Mouse (Mus musculus) liver, embryonic 13.5 days (tissue): ENCODE data around the gene Arl5c. TPM values are rescaled to one million over a fixed set of nuclear protein-coding genes. Genes with fewer than 3 reads are reported as not detected.

Source experiments
- ATAC-seq: fragments of 200-750 bp; cut with Nextera tagmentation; 2 replicates; pipeline ENCODE4 v1.8.0; 2017; ENCODE audit warnings: low read depth, mild to moderate bottlenecking, moderate number of reproducible peaks, moderate library complexity
- DNase-seq: peaks from one replicate; pipeline ENCODE4 v3.0.0; 2022
- H3K27ac ChIP-seq: fragments of 300-500 bp; sonication (generic); 2 replicates; pipeline ENCODE4 v1.5.1; 2015; ENCODE audit warnings: moderate library complexity, mild to moderate bottlenecking, inconsistent platforms
- H3K27me3 ChIP-seq: fragments of 300-500 bp; sonication (generic); 2 replicates; pipeline ENCODE4 v1.6.1; 2015; ENCODE audit warnings: mild to moderate bottlenecking, inconsistent platforms
- H3K36me3 ChIP-seq: fragments of 300-500 bp; sonication (generic); 2 replicates; pipeline ENCODE4 v1.6.1; 2015; ENCODE audit warnings: mild to moderate bottlenecking, inconsistent platforms
- H3K4me1 ChIP-seq: fragments of 300-500 bp; sonication (generic); replicated peaks from 2 replicates; pipeline ENCODE4 v1.6.1; 2015; ENCODE audit warnings: inconsistent platforms
- H3K4me2 ChIP-seq: fragments of 300-500 bp; sonication (generic); 2 replicates; pipeline ENCODE4 v1.6.1; 2015; ENCODE audit warnings: inconsistent platforms, mild to moderate bottlenecking, moderate library complexity
- H3K4me3 ChIP-seq: fragments of 300-500 bp; sonication (generic); replicated peaks from 2 replicates; pipeline ENCODE4 v1.5.1; 2015; ENCODE audit warnings: mild to moderate bottlenecking, inconsistent platforms
- H3K9ac ChIP-seq: fragments of 300-500 bp; sonication (generic); 2 replicates; pipeline ENCODE4 v1.6.1; 2015; ENCODE audit warnings: mild to moderate bottlenecking, inconsistent platforms
- H3K9me3 ChIP-seq: fragments of 300-500 bp; sonication (generic); replicated peaks from 2 replicates; pipeline ENCODE4 v1.6.1; 2016; ENCODE audit warnings: inconsistent platforms
- WGBS: fragments of 180-500 bp; shearing (Covaris S2); methylation state at CpG from one replicate; pipeline ENCODE4 v1.1.7; 2015; ENCODE audit not compliant: insufficient replicate concordance; 5-methylcytosine and 5-hydroxymethylcytosine counted together
- polyA plus RNA-seq: library from polyadenylated mRNA; unstranded; fragments of >200 nt; fragmentation: Nextera tagmentation; extraction: Ambion mirVana; gene quantifications from 2 replicates; pipeline ENCODE4 v1.2.1, GENCODE M21; 2015

The Arl5c gene
- polyA plus RNA-seq, 1 experiment from 2014 or later = 12.8 TPM

GRCm38 (mm10) chr11:98018858-98019641, 23.1 kb upstream of the Arl5c start:
- H3K4me1 ChIP-seq = peaks cover 32% of the 10 kb centered on the region
- ATAC-seq (no peak), DNase-seq (no peak)
- H3K4me2 ChIP-seq = no peak overlapping the region
- H3K4me3 ChIP-seq = no peak overlapping the region
- no peaks in the 10 kb centered on the region for H3K36me3 ChIP-seq
- peaks cover 55% of the 10 kb centered on the region for H3K27me3 ChIP-seq
- WGBS = 33% methylated on average over 10 of the region's 10 CpGs
- no peak overlapping the region for H3K9ac ChIP-seq
- H3K27ac ChIP-seq = no peak overlapping the region
- no peaks in the 10 kb centered on the region for H3K9me3 ChIP-seq

GRCm38 (mm10) chr11:98018222-98018621, 22.2 kb upstream of the Arl5c start:
- WGBS = 73% methylated on average over 6 of the region's 6 CpGs
- no peak for ATAC-seq

GRCm38 (mm10) chr11:98016824-98017223, 20.8 kb upstream of the Arl5c start:
- no peaks in the 10 kb centered on the region for H3K36me3 ChIP-seq
- ATAC-seq = no peak
- 77% methylated on average over 4 of the region's 4 CpGs for WGBS

More at GRCm38 (mm10) chr11:98018222-98018621, 22.2 kb upstream of the Arl5c start:
- Histone ChIP-seq H3K4me1 (peaks cover 29% of the 10 kb centered on the region), H3K27me3 (peaks cover 52% of the 10 kb centered on the region), H3K36me3 (no peaks in the 10 kb centered on the region), H3K9ac (no peak overlapping the region), H3K9me3 (no peaks in the 10 kb centered on the region), H3K27ac (no peak overlapping the region), H3K4me3 (no peak overlapping the region), H3K4me2 (no peak overlapping the region)
- no peak for DNase-seq

GRCm38 (mm10) chr11:98016177-98016576, 20.2 kb upstream of the Arl5c start:
- WGBS = 84% methylated on average over 5 of the region's 5 CpGs

More at GRCm38 (mm10) chr11:98016824-98017223, 20.8 kb upstream of the Arl5c start:
- Histone ChIP-seq H3K4me3 (no peak overlapping the region), H3K4me2 (no peak overlapping the region), H3K27ac (no peak overlapping the region), H3K27me3 (peaks cover 51% of the 10 kb centered on the region), H3K9ac (no peak overlapping the region), H3K9me3 (no peaks in the 10 kb centered on the region), H3K4me1 (peaks cover 15% of the 10 kb centered on the region)
- no peak for DNase-seq

GRCm38 (mm10) chr11:98012831-98013230, 16.9 kb upstream of the Arl5c start:
- Histone ChIP-seq H3K4me1 (no peaks in the 10 kb centered on the region), H3K4me2 (no peak overlapping the region), H3K9me3 (no peaks in the 10 kb centered on the region), H3K4me3 (no peak overlapping the region), H3K27me3 (peaks cover 36% of the 10 kb centered on the region), H3K27ac (no peak overlapping the region), H3K9ac (no peak overlapping the region), H3K36me3 (no peaks in the 10 kb centered on the region)
- 73% methylated on average over 10 of the region's 10 CpGs for WGBS
- no peak for ATAC-seq
- no peak for DNase-seq

More at GRCm38 (mm10) chr11:98016177-98016576, 20.2 kb upstream of the Arl5c start:
- Histone ChIP-seq H3K4me3 (no peak overlapping the region), H3K4me1 (peaks cover 8% of the 10 kb centered on the region), H3K36me3 (no peaks in the 10 kb centered on the region), H3K4me2 (no peak overlapping the region), H3K9ac (no peak overlapping the region), H3K27me3 (peaks cover 50% of the 10 kb centered on the region), H3K27ac (no peak overlapping the region), H3K9me3 (no peaks in the 10 kb centered on the region)
- ATAC-seq (no peak), DNase-seq (no peak)

GRCm38 (mm10) chr11:98011716-98012115, 15.7 kb upstream of the Arl5c start:
- no peaks in the 10 kb centered on the region for H3K9me3 ChIP-seq
- ATAC-seq (no peak), DNase-seq (no peak)
- no peak overlapping the region for H3K9ac ChIP-seq
- WGBS = 38% methylated on average over 9 of the region's 9 CpGs
- H3K4me3 ChIP-seq = no peak overlapping the region
- peaks cover 32% of the 10 kb centered on the region for H3K27me3 ChIP-seq
- no peaks in the 10 kb centered on the region for H3K4me1 ChIP-seq
- H3K36me3 ChIP-seq = no peaks in the 10 kb centered on the region
- no peak overlapping the region for H3K27ac ChIP-seq
- H3K4me2 ChIP-seq = no peak overlapping the region

- H3K27me3 ChIP-seq = peaks cover 46% of the 10 kb centered on the region
- DNase-seq (no peak), ATAC-seq (no peak)
- H3K4me1 ChIP-seq = peaks cover 6% of the 10 kb centered on the region
- no peak overlapping the region for H3K4me2 ChIP-seq
- 45% methylated on average over 11 of the region's 11 CpGs for WGBS
- H3K9me3 ChIP-seq = no peaks in the 10 kb centered on the region
- no peak overlapping the region for H3K9ac ChIP-seq
- no peak overlapping the region for H3K4me3 ChIP-seq
- no peaks in the 10 kb centered on the region for H3K36me3 ChIP-seq
- no peak overlapping the region for H3K27ac ChIP-seq
Measured at GRCm38 (mm10) chr11:98008087-98008486, 12.1 kb upstream of the Arl5c start.

GRCm38 (mm10) chr11:98005686-98006085, 9.7 kb upstream of the Arl5c start:
- WGBS = 72% methylated on average over 10 of the region's 10 CpGs
- Histone ChIP-seq H3K27ac (no peak overlapping the region), H3K9me3 (no peaks in the 10 kb centered on the region), H3K4me3 (no peak overlapping the region), H3K4me2 (no peak overlapping the region), H3K27me3 (peaks cover 45% of the 10 kb centered on the region), H3K9ac (no peak overlapping the region), H3K36me3 (no peaks in the 10 kb centered on the region), H3K4me1 (peaks cover 19% of the 10 kb centered on the region)
- no peak for ATAC-seq
- no peak for DNase-seq

GRCm38 (mm10) chr11:98005076-98005475, 9.1 kb upstream of the Arl5c start:
- peaks cover 23% of the 10 kb centered on the region for H3K4me1 ChIP-seq
- H3K9me3 ChIP-seq = no peaks in the 10 kb centered on the region
- H3K9ac ChIP-seq = no peak overlapping the region
- DNase-seq (no peak), ATAC-seq (peak; percentile 32; the same call in 1 of the 2 replicates)
- H3K4me2 ChIP-seq = peak overlapping the region; percentile 21; the same call in 1 of the 2 replicates
- no peak overlapping the region for H3K27ac ChIP-seq
- H3K4me3 ChIP-seq = no peak overlapping the region
- 28% methylated on average over 13 of the region's 13 CpGs for WGBS
- peaks cover 45% of the 10 kb centered on the region for H3K27me3 ChIP-seq
- H3K36me3 ChIP-seq = no peaks in the 10 kb centered on the region

- WGBS = 69% methylated on average over 8 of the region's 8 CpGs
- H3K27me3 ChIP-seq = peaks cover 53% of the 10 kb centered on the region
- ATAC-seq = no peak
Measured at GRCm38 (mm10) chr11:98004161-98004560, 8.2 kb upstream of the Arl5c start.

GRCm38 (mm10) chr11:98003171-98003671, 7.2 kb upstream of the Arl5c start:
- Histone ChIP-seq H3K27me3 (peaks cover 56% of the 10 kb centered on the region), H3K27ac (no peak overlapping the region), H3K9me3 (no peaks in the 10 kb centered on the region), H3K9ac (no peak overlapping the region), H3K4me1 (peaks cover 39% of the 10 kb centered on the region), H3K36me3 (no peaks in the 10 kb centered on the region), H3K4me3 (peak overlapping the region; percentile 22), H3K4me2 (peak overlapping the region; percentile 57)
- ATAC-seq (no peak), DNase-seq (peak; percentile 25)
- WGBS = 32% methylated on average over 17 of the region's 17 CpGs

More at GRCm38 (mm10) chr11:98004161-98004560, 8.2 kb upstream of the Arl5c start:
- DNase-seq = no peak
- no peaks in the 10 kb centered on the region for H3K9me3 ChIP-seq
- no peaks in the 10 kb centered on the region for H3K36me3 ChIP-seq
- H3K4me2 ChIP-seq = no peak overlapping the region
- no peak overlapping the region for H3K4me3 ChIP-seq
- no peak overlapping the region for H3K27ac ChIP-seq
- no peak overlapping the region for H3K9ac ChIP-seq
- H3K4me1 ChIP-seq = peaks cover 31% of the 10 kb centered on the region
